Mouse (Mus musculus): ENCODE results near the gene Hoxc11. TPM values are rescaled to one million over a fixed set of nuclear protein-coding genes. Genes with fewer than 3 reads are reported as not detected.

Gene Hoxc11
- polyA plus RNA-seq, 1 experiment from 2014 or later, result 0.14 TPM

GRCm38 (mm10) chr15:102978615-102979515 lies 24.6 kb downstream of the Hoxc11 start:
- H3K4me2 ChIP-seq, result no peak overlapping the region
- H3K4me1 ChIP-seq, result peaks cover 17% of the 10 kb centered on the region
- no peaks in the 10 kb centered on the region for H3K36me3 ChIP-seq
- 10% methylated on average over 13 of the region's 13 CpGs for WGBS
- no peak overlapping the region for H3K27ac ChIP-seq
- H3K9me3 ChIP-seq, result no peaks in the 10 kb centered on the region
- ATAC-seq (ENCODE audit: insufficient read depth, low FRiP score, low read depth), result no peak
- peaks cover 96% of the 10 kb centered on the region for H3K27me3 ChIP-seq (replicated peaks)
- no peak overlapping the region for H3K4me3 ChIP-seq (replicated peaks)
- H3K9ac ChIP-seq, result no peak overlapping the region

- Histone ChIP-seq H3K9ac (no peak overlapping the region), H3K4me3 (replicated peaks) (no peak overlapping the region), H3K4me1 (peaks cover 17% of the 10 kb centered on the region), H3K27me3 (replicated peaks) (peaks cover 96% of the 10 kb centered on the region), H3K36me3 (no peaks in the 10 kb centered on the region), H3K27ac (no peak overlapping the region), H3K4me2 (no peak overlapping the region), H3K9me3 (no peaks in the 10 kb centered on the region)
- ATAC-seq (ENCODE audit: insufficient read depth, low FRiP score, low read depth), result no peak
- WGBS, result 0% methylated on average over 1 of the region's 1 CpGs
Measured at GRCm38 (mm10) chr15:102979936-102980335, 25.7 kb downstream of the Hoxc11 start.

- H3K27me3 ChIP-seq (replicated peaks), result peaks cover 96% of the 10 kb centered on the region
- no peak overlapping the region for H3K9ac ChIP-seq
- ATAC-seq (ENCODE audit: insufficient read depth, low FRiP score, low read depth), result no peak
- 5% methylated on average over 11 of the region's 11 CpGs for WGBS
- no peaks in the 10 kb centered on the region for H3K9me3 ChIP-seq
- no peak overlapping the region for H3K27ac ChIP-seq
- peaks cover 17% of the 10 kb centered on the region for H3K4me1 ChIP-seq
- H3K36me3 ChIP-seq, result no peaks in the 10 kb centered on the region
- H3K4me2 ChIP-seq, result no peak overlapping the region
- no peak overlapping the region for H3K4me3 ChIP-seq (replicated peaks)
Measured at GRCm38 (mm10) chr15:102980352-102980751, 26.1 kb downstream of the Hoxc11 start.

DNA sequence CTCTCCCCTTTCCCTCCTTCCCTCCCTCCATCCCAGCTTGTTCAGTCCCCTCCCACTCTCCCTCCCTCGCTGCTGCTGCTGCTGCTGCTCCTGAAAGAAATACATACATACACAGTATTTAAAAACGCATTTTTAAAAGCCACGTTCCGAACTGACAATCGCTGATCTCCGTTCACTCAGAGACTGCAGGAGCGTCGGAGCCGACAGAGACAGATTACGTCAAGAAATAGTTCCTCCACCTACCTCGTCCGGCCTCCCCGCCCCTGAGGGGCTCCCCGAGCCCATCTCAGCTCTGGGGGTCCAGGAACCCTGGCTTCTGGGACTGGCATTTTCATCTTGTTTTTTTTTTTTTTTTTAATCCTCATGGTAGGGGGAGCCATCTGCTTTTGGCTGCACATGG lies 26.7 kb downstream of the Hoxc11 start:
- peaks cover 17% of the 10 kb centered on the region for H3K4me1 ChIP-seq
- H3K9ac ChIP-seq, result no peak overlapping the region
- ATAC-seq (ENCODE audit: insufficient read depth, low FRiP score, low read depth), result no peak
- peak overlapping the region; percentile 17; the same call in 1 of the 2 replicates for H3K4me3 ChIP-seq (replicated peaks)
- peaks cover 96% of the 10 kb centered on the region for H3K27me3 ChIP-seq (replicated peaks)
- under 1% methylated on average over 14 of the region's 14 CpGs for WGBS
- H3K27ac ChIP-seq, result no peak overlapping the region
- no peaks in the 10 kb centered on the region for H3K9me3 ChIP-seq
- no peaks in the 10 kb centered on the region for H3K36me3 ChIP-seq
- peak overlapping the region; percentile 47 for H3K4me2 ChIP-seq

- no peak overlapping the region for H3K27ac ChIP-seq
- under 1% methylated on average over 88 of the region's 88 CpGs for WGBS
- no peak overlapping the region for H3K9ac ChIP-seq
- peak overlapping the region; percentile 17 for H3K4me3 ChIP-seq (replicated peaks)
- H3K9me3 ChIP-seq, result no peaks in the 10 kb centered on the region
- H3K4me2 ChIP-seq, result peak overlapping the region; percentile 47
- peaks cover 17% of the 10 kb centered on the region for H3K4me1 ChIP-seq
- ATAC-seq (ENCODE audit: insufficient read depth, low FRiP score, low read depth), result no peak
- H3K36me3 ChIP-seq, result no peaks in the 10 kb centered on the region
- peaks cover 96% of the 10 kb centered on the region for H3K27me3 ChIP-seq (replicated peaks)
Measured at GRCm38 (mm10) chr15:102981379-102982288, 27.4 kb downstream of the Hoxc11 start.

- Histone ChIP-seq H3K4me3 (replicated peaks) (no peak overlapping the region), H3K4me1 (peaks cover 10% of the 10 kb centered on the region), H3K27ac (no peak overlapping the region), H3K9ac (no peak overlapping the region), H3K4me2 (no peak overlapping the region), H3K27me3 (replicated peaks) (peaks cover 96% of the 10 kb centered on the region), H3K9me3 (no peaks in the 10 kb centered on the region), H3K36me3 (no peaks in the 10 kb centered on the region)
- 3% methylated on average over 12 of the region's 12 CpGs for WGBS
- ATAC-seq (ENCODE audit: insufficient read depth, low FRiP score, low read depth), result no peak
Measured at GRCm38 (mm10) chr15:102983716-102984115, 29.5 kb downstream of the Hoxc11 start.

DNA sequence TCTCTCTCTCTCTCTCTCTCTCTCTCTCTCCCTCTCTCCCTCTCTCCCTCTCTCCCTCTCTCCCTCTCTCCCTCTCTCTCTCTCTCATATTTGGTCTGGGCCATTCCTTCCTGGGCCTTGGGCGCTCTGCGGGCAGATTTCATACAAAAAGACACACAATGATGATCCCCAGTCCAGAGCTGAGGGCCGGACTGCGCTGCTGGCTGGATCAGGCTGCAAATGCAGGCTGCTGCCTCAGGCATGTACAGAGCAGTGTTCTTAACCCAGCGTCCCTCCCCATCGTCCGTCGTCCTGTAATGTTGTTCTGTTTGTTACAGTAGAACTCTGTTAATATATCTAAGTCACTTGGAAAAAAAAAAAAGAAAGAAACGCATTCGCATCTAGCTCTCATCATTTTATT lies 30.3 kb downstream of the Hoxc11 start:
- peaks cover 10% of the 10 kb centered on the region for H3K4me1 ChIP-seq
- H3K4me2 ChIP-seq, result no peak overlapping the region
- peaks cover 96% of the 10 kb centered on the region for H3K27me3 ChIP-seq (replicated peaks)
- no peak for ATAC-seq (ENCODE audit: insufficient read depth, low FRiP score, low read depth)
- H3K4me3 ChIP-seq (replicated peaks), result no peak overlapping the region
- no peak overlapping the region for H3K9ac ChIP-seq
- H3K9me3 ChIP-seq, result no peaks in the 10 kb centered on the region
- H3K27ac ChIP-seq, result no peak overlapping the region
- WGBS, result 3% methylated on average over 10 of the region's 10 CpGs
- H3K36me3 ChIP-seq, result no peaks in the 10 kb centered on the region

DNA sequence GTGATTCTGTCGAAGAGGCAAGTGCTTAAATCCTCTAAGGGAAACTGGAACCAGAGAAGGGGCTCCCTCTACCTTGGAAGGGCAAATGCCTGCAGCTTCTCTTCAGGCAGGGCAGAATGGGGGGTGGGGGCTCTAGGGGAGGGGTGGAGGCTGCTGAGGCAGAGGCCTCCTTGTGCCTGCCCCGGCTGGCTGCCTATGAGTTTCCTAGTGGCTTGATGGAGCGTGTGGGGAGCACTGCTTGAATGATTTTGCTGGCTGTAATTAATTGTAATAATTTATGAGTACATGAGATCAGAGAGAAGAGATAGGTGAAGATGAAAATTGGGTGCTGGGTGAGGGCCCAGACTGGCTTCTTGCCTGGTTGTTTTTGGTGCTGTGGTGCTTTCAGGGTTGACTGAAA lies 30.7 kb downstream of the Hoxc11 start:
- WGBS, result 13% methylated on average over 3 of the region's 3 CpGs
- H3K27ac ChIP-seq, result no peak overlapping the region
- H3K9ac ChIP-seq, result no peak overlapping the region
- no peak overlapping the region for H3K4me2 ChIP-seq
- H3K4me1 ChIP-seq, result peaks cover 10% of the 10 kb centered on the region
- no peak for ATAC-seq (ENCODE audit: insufficient read depth, low FRiP score, low read depth)
- peaks cover 96% of the 10 kb centered on the region for H3K27me3 ChIP-seq (replicated peaks)
- no peak overlapping the region for H3K4me3 ChIP-seq (replicated peaks)
- no peaks in the 10 kb centered on the region for H3K9me3 ChIP-seq
- no peaks in the 10 kb centered on the region for H3K36me3 ChIP-seq

DNA sequence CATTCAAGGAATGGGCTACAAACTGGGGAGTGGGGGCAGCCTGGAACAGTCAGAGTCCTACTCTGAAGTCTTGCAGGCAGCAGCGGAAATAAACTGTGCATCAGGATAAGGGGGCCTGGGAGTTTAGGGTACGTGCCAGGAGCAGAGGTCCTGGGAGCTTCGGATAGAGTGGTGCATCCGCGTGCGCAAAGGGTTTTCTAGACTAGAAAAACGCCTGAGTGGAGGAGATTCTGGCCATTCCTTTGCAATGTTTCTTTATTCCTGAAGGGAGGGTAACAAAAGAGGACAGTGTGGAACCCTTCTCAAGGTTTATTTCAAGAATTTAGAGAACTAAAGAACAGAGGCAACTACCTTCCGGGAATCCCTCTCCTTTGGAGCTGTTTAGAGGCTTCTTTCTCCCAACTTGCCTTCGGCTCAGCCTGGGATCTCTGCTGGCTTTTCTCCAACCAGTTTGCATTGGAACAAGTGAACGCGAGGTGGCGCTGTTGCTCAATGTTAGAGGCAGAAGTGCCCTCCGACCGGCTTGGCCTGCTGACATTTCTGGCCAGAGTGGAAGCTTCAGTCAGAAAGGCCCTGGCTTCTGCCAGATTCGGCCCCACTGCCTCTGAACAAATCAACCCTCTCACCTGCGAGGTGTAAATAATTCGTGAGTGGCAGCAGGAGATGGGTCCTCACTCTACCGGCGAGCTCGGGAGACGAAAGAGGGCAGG lies 33.1 kb downstream of the Hoxc11 start:
- H3K4me3 ChIP-seq (replicated peaks), result no peak overlapping the region
- H3K4me1 ChIP-seq, result 0 out of 2 replicates have a peak, but pooled peaks cover 5% of the 10 kb centered on the region
- no peak overlapping the region for H3K4me2 ChIP-seq
- WGBS, result 6% methylated on average over 21 of the region's 21 CpGs
- H3K27me3 ChIP-seq (replicated peaks), result peaks cover 93% of the 10 kb centered on the region
- H3K9me3 ChIP-seq, result no peaks in the 10 kb centered on the region
- H3K9ac ChIP-seq, result no peak overlapping the region
- no peaks in the 10 kb centered on the region for H3K36me3 ChIP-seq
- ATAC-seq (ENCODE audit: insufficient read depth, low FRiP score, low read depth), result no peak; the same call in 1 of the 2 replicates
- H3K27ac ChIP-seq, result no peak overlapping the region

- Histone ChIP-seq H3K4me3 (replicated peaks) (no peak overlapping the region), H3K27me3 (replicated peaks) (peaks cover 94% of the 10 kb centered on the region), H3K9ac (no peak overlapping the region), H3K36me3 (no peaks in the 10 kb centered on the region), H3K27ac (no peak overlapping the region), H3K4me2 (no peak overlapping the region), H3K9me3 (no peaks in the 10 kb centered on the region), H3K4me1 (0 out of 2 replicates have a peak, but pooled peaks cover 5% of the 10 kb centered on the region)
- no peak for ATAC-seq (ENCODE audit: insufficient read depth, low FRiP score, low read depth)
- WGBS, result 43% methylated on average over 5 of the region's 5 CpGs
Measured at GRCm38 (mm10) chr15:102988078-102988477, 33.9 kb downstream of the Hoxc11 start.
